Mouse (Mus musculus) testis, adult 2 months (tissue): ENCODE results near the gene Slfn9. TPM values are rescaled to one million over a fixed set of nuclear protein-coding genes. Genes with fewer than 3 reads are reported as not detected.
A peak's percentile ranks its signal among the peaks of the same experiment; 100 is the strongest.
"Not testable (repeated sequence)": the region's sequence is repeated elsewhere in the genome, so short reads cannot be mapped to it uniquely, and the experiment has no call there.

Source experiments
- H3K27ac ChIP-seq: fragments of 200-500 bp; 2 replicates; pipeline ENCODE4 v1.5.1; 2012; ENCODE audit warnings: low read depth, low read length; ENCODE audit not compliant: control insufficient read depth, insufficient read depth
- H3K27me3 ChIP-seq: fragments of 200-500 bp; 2 replicates; pipeline ENCODE4 v1.6.1; 2012; ENCODE audit warnings: mild to moderate bottlenecking, low read length, moderate library complexity; ENCODE audit not compliant: control insufficient read depth, insufficient read depth
- H3K36me3 ChIP-seq: fragments of 200-500 bp; 2 replicates; pipeline ENCODE4 v1.6.1; 2012; ENCODE audit warnings: mild to moderate bottlenecking, low read length; ENCODE audit not compliant: control insufficient read depth, insufficient read depth
- H3K4me1 ChIP-seq: fragments of 200-500 bp; 2 replicates; pipeline ENCODE4 v1.6.1; 2012; ENCODE audit warnings: low read length; ENCODE audit not compliant: control insufficient read depth, insufficient read depth
- H3K4me3 ChIP-seq: fragments of 200-500 bp; 2 replicates; pipeline ENCODE4 v1.5.1; 2012; ENCODE audit warnings: low read depth, mild to moderate bottlenecking, low read length, moderate library complexity, mixed read lengths; ENCODE audit not compliant: control insufficient read depth
- CTCF ChIP-seq: fragments of 200-500 bp; IDR thresholded peaks from 2 replicates; pipeline ENCODE4 v1.5.1; 2012; ENCODE audit warnings: low read depth, mild to moderate bottlenecking, inconsistent platforms, low read length, moderate library complexity; ENCODE audit not compliant: control insufficient read depth, insufficient read depth, insufficient replicate concordance
- POLR2A ChIP-seq: fragments of 200-500 bp; IDR thresholded peaks from 2 replicates; pipeline ENCODE4 v1.6.1; 2012; ENCODE audit warnings: low read depth, mild to moderate bottlenecking, inconsistent platforms, low read length, moderate library complexity; ENCODE audit not compliant: control insufficient read depth
- polyA plus RNA-seq: library from polyadenylated mRNA; depleted of rRNA; stranded (reverse); fragments of >200 nt; gene quantifications from 2 replicates; pipeline ENCODE4 v1.2.3, GENCODE M21; 2012; rRNA removed

Slfn9 gene
- polyA plus RNA-seq, 1 experiment, result 0.07 TPM

GRCm38 (mm10) chr11:82933186-82933585 is 58.4 kb downstream of the Slfn9 start:
- no peak for TF ChIP-seq CTCF
- no peak for TF ChIP-seq POLR2A
- no peak overlapping the region; the same call in 1 of the 2 replicates for H3K4me3 ChIP-seq

GRCm38 (mm10) chr11:82931671-82932450 is 59.8 kb downstream of the Slfn9 start:
- peak overlapping the region; percentile 36; the same call in 1 of the 2 replicates for H3K4me3 ChIP-seq
- not testable (repeated sequence) for H3K27me3 ChIP-seq, H3K36me3 ChIP-seq, H3K27ac ChIP-seq, H3K4me1 ChIP-seq

More at GRCm38 (mm10) chr11:82933186-82933585, 58.4 kb downstream of the Slfn9 start:
- no peaks in the 10 kb centered on the region for H3K36me3 ChIP-seq
- H3K27ac ChIP-seq, result no peak overlapping the region
- no peaks in the 10 kb centered on the region for H3K27me3 ChIP-seq
- peaks cover 4% of the 10 kb centered on the region; the same call in 1 of the 2 replicates for H3K4me1 ChIP-seq

DNA sequence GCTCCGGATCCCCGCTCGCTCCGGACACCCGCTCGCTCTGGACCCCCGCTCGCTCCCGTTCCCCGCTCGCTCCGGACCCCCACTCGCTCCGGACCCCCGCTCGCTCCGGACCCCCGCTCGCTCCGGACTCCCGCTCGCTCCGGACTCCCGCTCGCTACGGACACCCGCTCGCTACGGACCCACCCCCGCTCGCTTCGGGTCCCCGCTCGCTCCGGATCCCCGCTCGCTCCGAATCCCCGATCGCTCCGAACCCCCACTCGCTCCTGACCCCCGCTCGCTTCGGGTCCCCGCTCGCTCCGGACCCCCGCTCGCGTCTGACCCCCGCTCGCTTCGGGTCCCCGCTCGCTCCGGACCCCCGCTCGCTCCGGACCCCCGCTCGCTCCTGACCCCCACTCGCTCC is 60.5 kb downstream of the Slfn9 start:
- not testable (repeated sequence) for H3K36me3 ChIP-seq, H3K27ac ChIP-seq, H3K4me1 ChIP-seq, H3K27me3 ChIP-seq
- peak overlapping the region; percentile 15; the same call in 1 of the 2 replicates for H3K4me3 ChIP-seq

DNA sequence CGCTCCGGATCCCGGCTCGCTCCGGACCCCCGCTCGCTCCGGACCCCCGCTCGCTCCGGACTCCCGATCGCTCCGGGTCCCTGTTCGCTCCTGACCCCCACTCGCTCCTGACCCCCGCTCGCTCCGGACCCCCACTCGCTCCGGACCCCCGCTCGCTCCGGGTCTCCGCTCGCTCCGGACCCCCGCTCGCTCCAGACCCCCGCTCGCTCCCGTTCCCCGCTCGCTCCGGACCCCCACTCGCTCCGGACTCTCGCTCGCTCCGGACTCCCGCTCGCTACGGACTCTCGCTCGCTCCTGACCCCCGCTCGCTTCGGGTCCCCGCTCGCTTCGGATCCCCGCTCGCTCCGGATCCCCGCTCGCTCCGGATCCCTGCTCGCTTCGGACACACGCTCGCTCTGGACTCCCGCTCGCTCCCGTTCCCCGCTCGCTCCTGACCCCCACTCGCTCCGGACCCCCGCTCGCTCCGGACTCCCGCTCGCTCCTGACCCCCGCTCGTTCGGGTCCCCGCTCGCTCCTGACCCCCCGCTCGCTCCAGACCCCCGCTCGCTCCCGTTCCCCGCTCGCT is 61.2 kb downstream of the Slfn9 start:
- H3K36me3 ChIP-seq, H3K4me1 ChIP-seq, H3K27ac ChIP-seq, H3K4me3 ChIP-seq, H3K27me3 ChIP-seq: not testable (repeated sequence)

DNA sequence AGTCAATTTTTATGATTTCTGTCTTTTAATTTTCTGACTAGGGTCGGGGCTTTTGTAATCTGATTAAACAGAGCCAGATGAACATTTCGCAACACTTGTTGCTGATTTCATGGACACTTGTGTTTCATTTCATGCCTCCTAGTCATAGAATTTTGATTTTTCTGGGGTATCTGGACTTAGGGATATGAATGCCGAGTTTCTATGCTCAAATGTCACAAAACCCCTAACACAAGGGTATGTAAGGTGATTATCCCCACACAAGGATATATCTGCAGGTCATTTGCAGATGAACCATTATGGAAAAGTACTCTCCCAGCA is 62.0 kb downstream of the Slfn9 start:
- TF ChIP-seq CTCF (no peak), POLR2A (no peak)
- no peak overlapping the region for H3K27ac ChIP-seq
- H3K27me3 ChIP-seq, result no peaks in the 10 kb centered on the region
- H3K4me1 ChIP-seq, result peaks cover 4% of the 10 kb centered on the region; the same call in 1 of the 2 replicates
- H3K4me3 ChIP-seq, result no peak overlapping the region
- no peaks in the 10 kb centered on the region for H3K36me3 ChIP-seq

DNA sequence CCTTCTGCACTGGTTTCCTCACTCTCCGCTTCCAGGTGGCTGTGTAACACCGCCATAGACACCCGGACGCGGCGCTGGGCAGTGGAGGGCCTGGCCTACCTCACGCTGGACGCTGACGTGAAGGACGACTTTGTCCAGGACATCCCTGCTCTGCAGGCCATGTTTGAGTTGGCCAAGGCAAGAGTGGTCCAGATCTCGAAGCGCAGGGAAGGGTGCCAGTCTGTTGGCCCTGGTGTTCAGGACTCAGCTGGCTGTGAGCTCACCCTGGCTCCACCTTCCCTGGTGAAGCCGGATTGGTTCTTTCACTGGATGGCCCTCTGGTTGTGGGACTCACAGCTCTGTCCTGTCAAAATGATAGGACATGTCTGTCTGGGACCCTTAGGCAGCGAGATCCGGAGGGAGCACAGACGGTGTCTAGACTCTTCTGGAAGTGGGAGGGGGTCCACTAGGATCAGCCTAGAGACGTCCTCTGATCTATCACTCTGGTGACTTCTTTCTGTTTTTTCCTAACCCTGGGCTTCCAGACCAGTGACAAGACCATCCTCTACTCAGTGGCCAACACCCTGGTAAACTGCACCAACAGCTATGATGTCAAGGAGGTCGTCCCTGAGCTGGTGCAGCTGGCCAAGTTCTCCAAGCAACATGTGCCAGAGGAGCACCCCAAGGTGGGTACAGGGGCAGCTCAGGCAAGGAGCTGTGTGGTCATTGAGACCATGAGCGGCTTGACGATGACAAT is 62.6 kb downstream of the Slfn9 start:
- no peaks in the 10 kb centered on the region for H3K36me3 ChIP-seq
- H3K27me3 ChIP-seq, result no peaks in the 10 kb centered on the region
- H3K4me1 ChIP-seq, result peaks cover 4% of the 10 kb centered on the region; the same call in 1 of the 2 replicates
- TF ChIP-seq POLR2A (no peak), CTCF (no peak)
- H3K4me3 ChIP-seq, result no peak overlapping the region
- no peak overlapping the region for H3K27ac ChIP-seq

Other genes with a start within 250 kb of the Slfn9 start
- 89.2 and 95.6 TPM in 2 replicates for gene Cct6b, start 227.5 kb downstream of the Slfn9 start, polyA plus RNA-seq
- 14.0 and 18.1 TPM in 2 replicates for gene Zfp830, start 227.5 kb downstream of the Slfn9 start, polyA plus RNA-seq
- gene Lig3, start 210.7 kb downstream of the Slfn9 start, polyA plus RNA-seq, result 107 and 120 TPM in 2 replicates
- gene Rffl, start 120.6 kb downstream of the Slfn9 start, polyA plus RNA-seq, result 135 and 143 TPM in 2 replicates
- 13.8 and 15.1 TPM in 2 replicates for gene Rad51d, start 101.2 kb downstream of the Slfn9 start, polyA plus RNA-seq
- 134 and 144 TPM in 2 replicates for gene Fndc8, start 99.7 kb downstream of the Slfn9 start, polyA plus RNA-seq
- gene Nle1, start 83.4 kb downstream of the Slfn9 start, polyA plus RNA-seq, result 9.6 and 9.7 TPM in 2 replicates
- 3.3 and 7.2 TPM in 2 replicates for gene Unc45b, start 81.3 kb downstream of the Slfn9 start, polyA plus RNA-seq
- gene Slfn5, start 40.5 kb downstream of the Slfn9 start, polyA plus RNA-seq, result 1.7 and 3.5 TPM in 2 replicates
- 0.19 TPM in 1 of 2 replicates, not detected in the other for gene Slfn8, start 29.0 kb upstream of the Slfn9 start, polyA plus RNA-seq
- 0.06 and 0.16 TPM in 2 replicates for gene Slfn2, start 73.3 kb upstream of the Slfn9 start, polyA plus RNA-seq
- gene Slfn1, start 125.0 kb upstream of the Slfn9 start, polyA plus RNA-seq, result not detected in 2 replicates
- 0.22 and 0.38 TPM in 2 replicates for gene Slfn4, start 183.4 kb upstream of the Slfn9 start, polyA plus RNA-seq
- 0.64 and 0.66 TPM in 2 replicates for gene Slfn3, start 199.5 kb upstream of the Slfn9 start, polyA plus RNA-seq